Mouse (Mus musculus) olfactory bulb, adult 2 months (tissue): ENCODE results near the gene Sema7a. TPM values are rescaled to one million over a fixed set of nuclear protein-coding genes. Genes with fewer than 3 reads are reported as not detected.

Experiments used
- H3K27ac ChIP-seq: fragments of 200-500 bp; 2 replicates; pipeline ENCODE4 v1.5.1; 2012; ENCODE audit warnings: low read depth, low read length; ENCODE audit not compliant: insufficient read depth
- H3K4me1 ChIP-seq: fragments of 200-500 bp; 2 replicates; pipeline ENCODE4 v1.6.1; 2012; ENCODE audit warnings: low read length; ENCODE audit not compliant: control insufficient read depth, insufficient read depth
- H3K4me3 ChIP-seq: fragments of 200-500 bp; 2 replicates; pipeline ENCODE4 v1.5.1; 2012; ENCODE audit warnings: mild to moderate bottlenecking, low read depth, low read length, moderate library complexity; ENCODE audit not compliant: insufficient read depth
- CTCF ChIP-seq: fragments of 200-500 bp; IDR thresholded peaks from 2 replicates; pipeline ENCODE4 v1.5.1; 2012; ENCODE audit warnings: low read depth, mild to moderate bottlenecking, low read length, moderate library complexity; ENCODE audit not compliant: insufficient read depth
- POLR2A ChIP-seq: fragments of 200-500 bp; IDR thresholded peaks from 2 replicates; pipeline ENCODE4 v1.6.1; 2012; ENCODE audit warnings: mild to moderate bottlenecking, low read depth, low read length, moderate library complexity; ENCODE audit not compliant: insufficient read depth
- WGBS: fragments of 180-500 bp; shearing (Covaris S2); methylation state at CpG from one replicate; pipeline ENCODE4 v1.1.7; 2018; 5-methylcytosine and 5-hydroxymethylcytosine counted together
- polyA plus RNA-seq: library from polyadenylated mRNA; stranded (reverse); fragments of >200 nt; gene quantifications from 2 replicates; pipeline ENCODE4 v1.2.4, GENCODE M21; 2012; ENCODE audit warnings: low replicate concordance; ENCODE audit not compliant: missing spikeins, insufficient read depth, insufficient read length

Sema7a gene
- polyA plus RNA-seq, 1 experiment = not detected

- H3K4me1 ChIP-seq = peaks cover 13% of the 10 kb centered on the region
- WGBS = 93% methylated on average over 8 of the region's 8 CpGs
- TF ChIP-seq POLR2A (no peak), CTCF (no peak)
- H3K4me3 ChIP-seq = no peak overlapping the region
- H3K27ac ChIP-seq = no peak overlapping the region
Observed at GRCm38 (mm10) chr9:57968783-57969542, 29.1 kb downstream of the Sema7a start.

GRCm38 (mm10) chr9:57969736-57970495 lies 30.0 kb downstream of the Sema7a start:
- WGBS = 89% methylated on average over 11 of the region's 11 CpGs
- no peak for TF ChIP-seq POLR2A
- Histone ChIP-seq H3K4me1 (peaks cover 13% of the 10 kb centered on the region), H3K27ac (no peak overlapping the region), H3K4me3 (no peak overlapping the region)

- H3K4me1 ChIP-seq = peaks cover 14% of the 10 kb centered on the region
- H3K4me3 ChIP-seq = no peak overlapping the region
- no peak for TF ChIP-seq CTCF
- no peak for TF ChIP-seq POLR2A
- WGBS = 99% methylated on average over 5 of the region's 5 CpGs
- no peak overlapping the region; the same call in 1 of the 2 replicates for H3K27ac ChIP-seq
Observed at GRCm38 (mm10) chr9:57971413-57971812, 31.5 kb downstream of the Sema7a start.

GRCm38 (mm10) chr9:57972141-57972591 lies 32.3 kb downstream of the Sema7a start:
- Histone ChIP-seq H3K27ac (no peak overlapping the region), H3K4me1 (peaks cover 12% of the 10 kb centered on the region)
- 72% methylated on average over 9 of the region's 9 CpGs for WGBS

GRCm38 (mm10) chr9:57972776-57973439 lies 33.0 kb downstream of the Sema7a start:
- Histone ChIP-seq H3K27ac (no peak overlapping the region), H3K4me3 (no peak overlapping the region), H3K4me1 (peaks cover 4% of the 10 kb centered on the region)
- 71% methylated on average over 9 of the region's 9 CpGs for WGBS
- TF ChIP-seq CTCF (no peak), POLR2A (no peak)

More at GRCm38 (mm10) chr9:57972141-57972591, 32.3 kb downstream of the Sema7a start:
- H3K4me3 ChIP-seq = no peak overlapping the region
- TF ChIP-seq CTCF (no peak), POLR2A (no peak)

- Histone ChIP-seq H3K4me3 (no peak overlapping the region), H3K27ac (no peak overlapping the region), H3K4me1 (peaks cover 4% of the 10 kb centered on the region)
- TF ChIP-seq CTCF (no peak), POLR2A (no peak)
- 95% methylated on average over 6 of the region's 6 CpGs for WGBS
Observed at GRCm38 (mm10) chr9:57973440-57974066, 33.6 kb downstream of the Sema7a start.

GRCm38 (mm10) chr9:57974221-57974620 lies 34.3 kb downstream of the Sema7a start:
- H3K27ac ChIP-seq = no peak overlapping the region
- no peak for TF ChIP-seq CTCF
- no peak for TF ChIP-seq POLR2A
- WGBS = 84% methylated on average over 5 of the region's 5 CpGs
- peaks cover 4% of the 10 kb centered on the region for H3K4me1 ChIP-seq
- no peak overlapping the region for H3K4me3 ChIP-seq

GRCm38 (mm10) chr9:57975200-57975821 lies 35.4 kb downstream of the Sema7a start:
- 80% methylated on average over 5 of the region's 5 CpGs for WGBS
- Histone ChIP-seq H3K4me3 (no peak overlapping the region), H3K27ac (no peak overlapping the region), H3K4me1 (peaks cover 4% of the 10 kb centered on the region)
- TF ChIP-seq POLR2A (no peak), CTCF (no peak)
